Mouse (Mus musculus): Measurements from ENCODE around the gene Brs3.

Brs3 gene

GRCm38 (mm10) chrX:57042774-57043173, at the start of gene Brs3:
Gene Brs3 (plus strand): TSS chrX:57043074.
- in situ Hi-C loops (cut with MboI, MseI), result no loop called here

DNA sequence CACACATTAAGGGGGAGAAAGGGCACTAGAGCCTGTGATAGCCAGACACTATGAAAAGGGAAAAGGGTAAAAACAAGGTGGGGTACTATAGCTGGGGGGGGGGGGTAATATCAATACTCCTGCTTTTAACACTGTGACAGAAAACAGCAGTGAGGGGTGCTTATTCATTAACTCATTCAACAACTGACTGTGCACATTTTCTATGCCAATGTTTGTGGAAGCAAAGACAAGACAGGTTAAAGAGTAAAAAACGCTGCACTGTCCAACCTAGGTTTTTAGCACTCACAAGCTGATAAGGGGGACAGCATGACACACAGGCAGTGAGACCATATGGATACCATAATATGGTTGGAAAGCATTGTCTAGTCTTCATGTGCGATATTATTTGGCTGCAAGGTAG, 30.0 kb upstream of the Brs3 start:
- in situ Hi-C loops (cut with MboI, MseI), result no loop called here

DNA sequence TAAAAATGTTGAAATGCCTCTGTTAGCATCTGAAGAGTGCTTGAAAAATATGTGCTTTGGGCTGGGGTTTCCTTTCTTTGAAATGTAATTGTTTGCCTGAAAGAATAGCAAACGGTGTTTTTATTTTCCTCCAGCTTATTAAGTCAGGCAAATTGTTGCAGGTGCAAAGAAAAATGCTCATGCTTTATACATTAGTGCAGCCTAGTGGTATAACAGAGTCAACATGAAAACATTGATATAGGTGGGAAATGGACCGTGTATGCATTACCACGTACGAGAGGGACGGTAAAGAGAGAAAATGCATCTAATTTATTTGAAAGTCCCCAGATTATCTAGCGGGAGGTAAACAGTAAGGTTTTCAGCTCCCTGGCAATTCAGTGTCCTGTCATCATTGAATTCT, 995 bp downstream of the Brs3 start:
- in situ Hi-C loops (cut with MboI, MseI), result no loop called here

DNA sequence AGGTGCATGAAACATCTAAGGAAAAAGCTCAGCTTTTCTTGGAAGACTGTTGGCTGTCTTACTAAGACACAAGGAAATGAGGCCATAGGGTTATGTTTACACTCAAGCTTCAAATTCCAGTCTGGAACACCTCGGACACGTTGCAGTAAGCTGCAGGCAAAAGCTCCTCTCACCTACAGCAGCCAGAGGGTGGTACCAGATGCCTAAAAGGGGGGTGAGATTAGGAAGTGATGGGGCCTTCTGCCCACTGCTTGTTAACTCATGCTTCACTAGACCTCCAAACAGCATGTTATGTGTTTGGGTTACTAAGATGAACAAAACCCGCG, 9.9 kb downstream of the Brs3 start:
- in situ Hi-C loops (cut with MboI, MseI), result no loop called here

- in situ Hi-C loops (cut with MboI, MseI), result no loop called here
Measured at GRCm38 (mm10) chrX:57053174-57053992, 10.5 kb downstream of the Brs3 start, which contains the start of gene Htatsf1. Gene Htatsf1 (plus strand): TSS chrX:57053583.

DNA sequence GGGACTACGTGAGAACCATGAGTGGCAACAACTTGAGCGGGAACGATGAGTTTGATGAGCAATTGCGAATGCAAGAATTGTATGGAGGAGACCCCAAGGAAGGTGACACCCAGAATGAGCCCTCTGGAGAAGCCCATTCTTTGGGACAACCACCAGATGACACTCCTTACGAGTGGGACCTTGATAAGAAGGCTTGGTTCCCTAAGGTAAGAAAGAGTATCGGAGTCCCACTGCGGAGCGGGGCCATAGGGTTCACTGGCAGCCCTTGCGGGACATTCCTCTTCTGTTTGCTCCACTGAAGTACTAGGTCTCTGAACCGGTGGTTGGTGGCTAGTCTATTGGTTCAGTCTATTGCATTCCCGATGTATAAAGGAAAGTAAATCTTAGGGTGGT, 11.1 kb downstream of the Brs3 start:
- in situ Hi-C loops (cut with MboI, MseI), result no loop called here

- in situ Hi-C loops (cut with MboI, MseI), result no loop called here
Measured at GRCm38 (mm10) chrX:57081496-57081895, 38.6 kb downstream of the Brs3 start.

DNA sequence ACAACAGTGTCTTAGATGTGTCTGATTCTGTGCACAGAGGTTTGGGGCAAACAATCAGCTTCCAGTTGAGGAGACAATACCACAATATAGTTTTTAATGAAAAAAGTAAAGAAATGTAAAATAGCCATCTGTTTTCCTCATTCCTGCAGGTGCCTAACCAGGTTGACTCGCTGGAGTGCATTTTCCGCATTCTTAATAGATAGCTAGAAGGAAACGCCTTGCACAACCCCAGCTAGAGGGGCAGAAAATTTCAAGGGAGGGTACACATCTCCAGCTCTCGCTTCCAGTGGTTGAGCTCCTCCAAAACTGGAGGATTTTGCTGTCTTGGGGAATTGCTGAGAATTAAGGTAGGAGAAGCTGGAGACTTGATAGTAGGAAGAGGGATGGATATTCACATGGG, 44.9 kb downstream of the Brs3 start, which contains the start of gene Vgll1:
Gene Vgll1, plus strand, starts transcription at position 301 of the 400 bp plus-strand sequence.
- in situ Hi-C loops (cut with MboI, MseI), result no loop called here

Data from T-helper 1 cell (primary cell).